Mouse (Mus musculus) embryonic facial prominence, embryonic 14.5 days (tissue): ENCODE data around the gene Man2a2. TPM values are rescaled to one million over a fixed set of nuclear protein-coding genes. Genes with fewer than 3 reads are reported as not detected.

Source experiments
- ATAC-seq: fragments of 200-750 bp; cut with Nextera tagmentation; 2 replicates; pipeline ENCODE4 v1.8.0; 2017; ENCODE audit warnings: low read depth, moderate number of reproducible peaks, moderate TSS enrichment
- DNase-seq: peaks from one replicate; pipeline ENCODE4 v3.0.0-alpha.2; 2015; ENCODE audit warnings: low spot score
- H3K27ac ChIP-seq: fragments of 300-500 bp; sonication (generic); replicated peaks from 2 replicates; pipeline ENCODE4 v1.5.1; 2014; ENCODE audit warnings: low read depth, mild to moderate bottlenecking, low read length, moderate library complexity
- H3K27me3 ChIP-seq: fragments of 300-500 bp; sonication (generic); replicated peaks from 2 replicates; pipeline ENCODE4 v1.6.1; 2014; ENCODE audit warnings: low read length; ENCODE audit not compliant: control insufficient read depth, insufficient read depth
- H3K36me3 ChIP-seq: fragments of 300-500 bp; sonication (generic); 2 replicates; pipeline ENCODE4 v1.6.1; 2014; ENCODE audit warnings: low read length, mixed read lengths; ENCODE audit not compliant: control insufficient read depth, insufficient read depth
- H3K4me1 ChIP-seq: fragments of 300-500 bp; sonication (generic); 2 replicates; pipeline ENCODE4 v1.6.1; 2014; ENCODE audit warnings: antibody characterized with exemption, low read length; ENCODE audit not compliant: control insufficient read depth, insufficient read depth
- H3K4me2 ChIP-seq: fragments of 300-500 bp; sonication (generic); 2 replicates; pipeline ENCODE4 v1.6.1; 2014; ENCODE audit warnings: low read depth, mild to moderate bottlenecking, low read length, moderate library complexity, mixed read lengths
- H3K4me3 ChIP-seq: fragments of 300-500 bp; sonication (generic); 2 replicates; pipeline ENCODE4 v1.5.1; 2014; ENCODE audit warnings: low read depth, mild to moderate bottlenecking, low read length
- H3K9ac ChIP-seq: fragments of 300-500 bp; sonication (generic); 2 replicates; pipeline ENCODE4 v1.6.1; 2014; ENCODE audit warnings: low read depth, mild to moderate bottlenecking, low read length, moderate library complexity, mixed read lengths
- H3K9me3 ChIP-seq: fragments of 300-500 bp; sonication (generic); 2 replicates; pipeline ENCODE4 v1.6.1; 2016; ENCODE audit warnings: low read length; ENCODE audit not compliant: control insufficient read depth
- WGBS: fragments of 180-500 bp; shearing (Covaris S2); extraction: QIAGEN DNeasy Blood & Tissue Kit; methylation state at CpG from one replicate; pipeline ENCODE4 v1.1.7; 2014; 5-methylcytosine and 5-hydroxymethylcytosine counted together
- polyA plus RNA-seq: library from polyadenylated mRNA; unstranded; fragments of >200 nt; fragmentation: Nextera tagmentation; extraction: Ambion mirVana; gene quantifications from 2 replicates; pipeline ENCODE4 v1.2.1, GENCODE M21; 2014

The Man2a2 gene
- polyA plus RNA-seq, 1 experiment from 2014 or later, result 15.7 TPM

DNA sequence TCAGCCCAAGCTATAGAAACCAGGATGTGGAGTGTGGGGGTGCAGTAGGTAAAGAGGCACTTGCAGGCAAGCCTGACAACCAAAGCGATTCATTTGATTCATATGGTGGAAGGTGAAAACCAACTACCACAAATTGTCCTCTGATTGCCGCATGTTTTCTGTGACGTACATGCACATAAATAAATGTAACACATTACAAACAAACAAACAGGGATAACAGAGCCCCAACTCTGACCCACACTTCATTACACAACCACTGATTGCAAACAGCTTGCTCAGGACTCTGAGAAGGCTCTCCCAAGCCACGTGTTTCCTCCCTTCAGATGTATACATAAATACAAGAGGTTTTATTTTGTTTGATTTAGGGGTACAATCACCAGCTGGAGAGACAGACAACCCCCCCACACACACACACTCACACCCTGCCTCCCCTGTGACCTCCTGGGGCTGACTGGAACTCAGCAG lies 1.2 kb downstream of the Man2a2 start:
- ATAC-seq, result no peak
- Histone ChIP-seq H3K27ac (peak overlapping the region; percentile 87), H3K4me3 (peak overlapping the region; percentile 90), H3K36me3 (peaks cover 36% of the 10 kb centered on the region), H3K27me3 (no peaks in the 10 kb centered on the region), H3K4me2 (peak overlapping the region; percentile 70), H3K4me1 (peaks cover 14% of the 10 kb centered on the region), H3K9me3 (no peaks in the 10 kb centered on the region), H3K9ac (peak overlapping the region; percentile 89)
- no peak for DNase-seq
- 29% methylated on average over 4 of the region's 4 CpGs for whole genome bisulfite sequencing

- DNase-seq (no peak), ATAC-seq (no peak)
- 0 out of 2 replicates have a peak overlapping the region, but pooled peaks have one; percentile 87 for H3K27ac ChIP-seq
- H3K9ac ChIP-seq, result peak overlapping the region; percentile 10; the same call in 1 of the 2 replicates
- H3K4me3 ChIP-seq, result peak overlapping the region; percentile 90; the same call in 1 of the 2 replicates
- 55% methylated on average over 5 of the region's 5 CpGs for WGBS
- H3K4me1 ChIP-seq, result peaks cover 14% of the 10 kb centered on the region
- peak overlapping the region; percentile 70 for H3K4me2 ChIP-seq
- no peaks in the 10 kb centered on the region for H3K9me3 ChIP-seq
- H3K27me3 ChIP-seq, result no peaks in the 10 kb centered on the region
- peaks cover 39% of the 10 kb centered on the region for H3K36me3 ChIP-seq
Measured at GRCm38 (mm10) chr7:80369461-80369860, 1.7 kb downstream of the Man2a2 start.

- H3K36me3 ChIP-seq, result peaks cover 46% of the 10 kb centered on the region
- peak overlapping the region; percentile 70 for H3K4me2 ChIP-seq
- no peak for ATAC-seq
- H3K9ac ChIP-seq, result peak overlapping the region; percentile 10; the same call in 1 of the 2 replicates
- no peaks in the 10 kb centered on the region for H3K27me3 ChIP-seq
- H3K9me3 ChIP-seq, result no peaks in the 10 kb centered on the region
- H3K4me3 ChIP-seq, result no peak overlapping the region
- peaks cover 14% of the 10 kb centered on the region for H3K4me1 ChIP-seq
- DNase-seq, result no peak
- no peak overlapping the region for H3K27ac ChIP-seq
- 66% methylated on average over 20 of the region's 20 CpGs for WGBS
Measured at GRCm38 (mm10) chr7:80368635-80369421, 2.3 kb downstream of the Man2a2 start.

DNA sequence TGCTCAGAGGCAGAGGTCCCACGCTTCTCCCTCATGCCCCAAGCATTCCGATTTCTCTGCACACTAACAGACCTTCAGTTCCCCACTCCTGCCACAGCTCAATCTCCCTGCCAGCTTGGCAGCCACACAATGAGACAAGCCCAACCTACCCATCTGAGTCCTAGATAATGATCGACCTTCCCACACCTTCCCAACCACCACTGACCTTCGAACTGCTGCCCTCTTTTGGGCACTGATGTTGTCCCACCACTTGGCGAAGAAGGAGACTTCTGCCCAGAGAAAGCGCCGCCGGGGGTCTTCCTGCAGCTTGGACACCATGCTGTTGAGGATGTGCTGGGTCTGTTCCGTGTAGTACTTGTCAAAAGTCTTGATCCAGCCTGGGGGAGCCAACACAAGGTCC lies 3.2 kb downstream of the Man2a2 start:
- Histone ChIP-seq H3K27ac (no peak overlapping the region), H3K9ac (no peak overlapping the region), H3K4me2 (no peak overlapping the region), H3K4me1 (peaks cover 14% of the 10 kb centered on the region), H3K4me3 (no peak overlapping the region), H3K9me3 (no peaks in the 10 kb centered on the region), H3K27me3 (no peaks in the 10 kb centered on the region), H3K36me3 (peaks cover 54% of the 10 kb centered on the region)
- DNase-seq (no peak), ATAC-seq (no peak)
- 90% methylated on average over 9 of the region's 9 CpGs for WGBS

- Histone ChIP-seq H3K4me1 (peaks cover 14% of the 10 kb centered on the region), H3K36me3 (peaks cover 62% of the 10 kb centered on the region), H3K9ac (no peak overlapping the region), H3K4me2 (no peak overlapping the region), H3K9me3 (no peaks in the 10 kb centered on the region), H3K4me3 (no peak overlapping the region), H3K27ac (no peak overlapping the region), H3K27me3 (no peaks in the 10 kb centered on the region)
- ATAC-seq, result no peak
- no peak for DNase-seq
- WGBS, result 98% methylated on average over 7 of the region's 7 CpGs
Measured at GRCm38 (mm10) chr7:80367232-80367631, 3.9 kb downstream of the Man2a2 start.

- 84% methylated on average over 2 of the region's 2 CpGs for WGBS
- H3K27me3 ChIP-seq, result no peaks in the 10 kb centered on the region
- DNase-seq, result no peak
- no peaks in the 10 kb centered on the region for H3K9me3 ChIP-seq
- no peak overlapping the region for H3K27ac ChIP-seq
- no peak overlapping the region for H3K4me2 ChIP-seq
- H3K4me3 ChIP-seq, result no peak overlapping the region
- H3K9ac ChIP-seq, result no peak overlapping the region
- no peak for ATAC-seq
- H3K4me1 ChIP-seq, result peaks cover 14% of the 10 kb centered on the region
- H3K36me3 ChIP-seq, result peaks cover 75% of the 10 kb centered on the region
Measured at GRCm38 (mm10) chr7:80365759-80366158, 5.4 kb downstream of the Man2a2 start.

- Histone ChIP-seq H3K27me3 (no peaks in the 10 kb centered on the region), H3K9me3 (no peaks in the 10 kb centered on the region), H3K27ac (no peak overlapping the region), H3K4me3 (no peak overlapping the region), H3K36me3 (peaks cover 87% of the 10 kb centered on the region), H3K9ac (no peak overlapping the region), H3K4me2 (no peak overlapping the region), H3K4me1 (no peaks in the 10 kb centered on the region)
- 72% methylated on average over 3 of the region's 3 CpGs for WGBS
- ATAC-seq (no peak), DNase-seq (no peak)
Measured at GRCm38 (mm10) chr7:80360435-80360834, 10.7 kb downstream of the Man2a2 start.

GRCm38 (mm10) chr7:80358039-80358438 lies 13.1 kb downstream of the Man2a2 start:
- H3K9ac ChIP-seq, result no peak overlapping the region
- DNase-seq (no peak), ATAC-seq (no peak)
- H3K4me1 ChIP-seq, result no peaks in the 10 kb centered on the region
- WGBS, result 70% methylated on average over 4 of the region's 4 CpGs
- H3K4me3 ChIP-seq, result no peak overlapping the region
- H3K36me3 ChIP-seq, result peaks cover 84% of the 10 kb centered on the region
- H3K9me3 ChIP-seq, result no peaks in the 10 kb centered on the region
- no peaks in the 10 kb centered on the region for H3K27me3 ChIP-seq
- no peak overlapping the region for H3K27ac ChIP-seq
- H3K4me2 ChIP-seq, result no peak overlapping the region

GRCm38 (mm10) chr7:80357156-80357555 lies 14.0 kb downstream of the Man2a2 start:
- peak; percentile 81 for ATAC-seq
- no peak overlapping the region for H3K4me2 ChIP-seq
- H3K9me3 ChIP-seq, result no peaks in the 10 kb centered on the region
- DNase-seq, result peak; percentile 72
- no peaks in the 10 kb centered on the region for H3K27me3 ChIP-seq
- whole genome bisulfite sequencing, result 37% methylated on average over 7 of the region's 8 CpGs
- H3K9ac ChIP-seq, result no peak overlapping the region
- H3K36me3 ChIP-seq, result peaks cover 84% of the 10 kb centered on the region
- no peaks in the 10 kb centered on the region for H3K4me1 ChIP-seq
- peak overlapping the region; percentile 28; the same call in 1 of the 2 replicates for H3K27ac ChIP-seq
- no peak overlapping the region for H3K4me3 ChIP-seq
